Mouse (Mus musculus) heart, embryonic 14.5 days (tissue): ENCODE results near the gene Erp29. TPM values are rescaled to one million over a fixed set of nuclear protein-coding genes. Genes with fewer than 3 reads are reported as not detected.

Experiments used
- ATAC-seq: fragments of 200-750 bp; cut with Nextera tagmentation; 2 replicates; pipeline ENCODE4 v1.8.0; 2017; ENCODE audit warnings: low read depth, moderate TSS enrichment; ENCODE audit not compliant: insufficient number of reproducible peaks, insufficient read depth, low FRiP score
- H3K27ac ChIP-seq, 2 experiments: fragments of 200-500 bp in 1 of 2; fragments of 300-500 bp in 1 of 2; sonication (generic) in 1 of 2; replicated peaks in 1 of 2; 2 replicates each; pipeline ENCODE4 v1.5.1; 2012 to 2014; ENCODE audit warnings: low read depth in 2 of 2, low read length in 2 of 2, control low read depth in 1 of 2, mild to moderate bottlenecking in 1 of 2, mixed read lengths in 1 of 2; ENCODE audit not compliant: control insufficient read depth in 1 of 2, insufficient read depth in 1 of 2
- H3K27me3 ChIP-seq: fragments of 300-500 bp; sonication (generic); 2 replicates; pipeline ENCODE4 v1.6.1; 2014; ENCODE audit warnings: mild to moderate bottlenecking, low read length, control low read depth; ENCODE audit not compliant: control insufficient read depth, insufficient read depth
- H3K36me3 ChIP-seq: fragments of 300-500 bp; sonication (generic); 2 replicates; pipeline ENCODE4 v1.6.1; 2014; ENCODE audit warnings: mild to moderate bottlenecking, control low read depth, low read length, mixed read lengths; ENCODE audit not compliant: control insufficient read depth, insufficient read depth
- H3K4me1 ChIP-seq, 2 experiments: fragments of 200-500 bp in 1 of 2; fragments of 300-500 bp in 1 of 2; sonication (generic) in 1 of 2; 2 replicates each; pipeline ENCODE4 v1.6.1; 2012 to 2014; ENCODE audit warnings: low read length in 2 of 2, control low read depth in 1 of 2, mixed read lengths in 1 of 2; ENCODE audit not compliant: control insufficient read depth in 2 of 2, insufficient read depth in 2 of 2
- H3K4me2 ChIP-seq: fragments of 300-500 bp; sonication (generic); 2 replicates; pipeline ENCODE4 v1.6.1; 2014; ENCODE audit warnings: mild to moderate bottlenecking, low read length
- H3K4me3 ChIP-seq, 2 experiments: fragments of 200-500 bp in 1 of 2; fragments of 300-500 bp in 1 of 2; sonication (generic) in 1 of 2; 2 replicates each; pipeline ENCODE4 v1.5.1; 2012 to 2014; ENCODE audit warnings: low read length in 2 of 2, mild to moderate bottlenecking in 2 of 2, control low read depth in 1 of 2, low read depth in 1 of 2, moderate library complexity in 1 of 2; ENCODE audit not compliant: control insufficient read depth in 1 of 2, insufficient read depth in 1 of 2
- H3K9ac ChIP-seq: fragments of 300-500 bp; sonication (generic); 2 replicates; pipeline ENCODE4 v1.6.1; 2014; ENCODE audit warnings: mild to moderate bottlenecking, low read length
- H3K9me3 ChIP-seq: fragments of 300-500 bp; sonication (generic); 2 replicates; pipeline ENCODE4 v1.6.1; 2016; ENCODE audit warnings: low read length, control low read depth; ENCODE audit not compliant: control insufficient read depth
- WGBS: fragments of 180-500 bp; shearing (Covaris S2); extraction: QIAGEN DNeasy Blood & Tissue Kit; methylation state at CpG from one replicate; pipeline ENCODE4 v1.1.7; 2014; 5-methylcytosine and 5-hydroxymethylcytosine counted together
- polyA plus RNA-seq: library from polyadenylated mRNA; unstranded; fragments of >200 nt; fragmentation: Nextera tagmentation; extraction: Ambion mirVana; gene quantifications from 2 replicates; pipeline ENCODE4 v1.2.1, GENCODE M21; 2014

Gene Erp29
- polyA plus RNA-seq, 1 experiment from 2014 or later = 123 TPM

DNA sequence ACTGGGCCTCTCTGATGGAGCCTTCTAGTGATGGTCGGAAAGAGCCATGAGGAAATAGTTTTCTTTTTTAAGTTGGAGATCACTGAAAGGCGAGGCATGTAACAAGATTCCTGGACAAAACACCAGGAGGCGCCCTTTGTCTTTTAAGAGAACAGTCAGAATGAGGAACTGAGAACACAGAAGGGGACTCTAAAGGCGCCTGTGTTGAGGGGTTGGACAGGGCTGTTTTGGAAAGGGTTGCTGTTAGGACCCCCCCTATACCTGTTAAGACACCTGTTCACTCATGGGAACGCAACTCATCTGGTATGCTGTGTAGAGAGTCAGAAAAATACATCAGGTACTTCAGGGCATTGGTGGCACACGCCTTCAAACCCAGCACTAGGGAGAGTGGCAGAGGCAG is 2.3 kb downstream of the Erp29 start:
- WGBS = 72% methylated on average over 6 of the region's 6 CpGs
- ATAC-seq = no peak
- no peak overlapping the region for H3K27ac ChIP-seq
- H3K9me3 ChIP-seq = no peaks in the 10 kb centered on the region
- H3K4me2 ChIP-seq = no peak overlapping the region
- H3K9ac ChIP-seq = no peak overlapping the region
- H3K36me3 ChIP-seq = peaks cover 51% of the 10 kb centered on the region
- no peaks in the 10 kb centered on the region for H3K27me3 ChIP-seq
- no peak overlapping the region for H3K4me3 ChIP-seq
- H3K4me1 ChIP-seq = peaks cover 20 to 25% of the 10 kb centered on the region in 2 experiments

DNA sequence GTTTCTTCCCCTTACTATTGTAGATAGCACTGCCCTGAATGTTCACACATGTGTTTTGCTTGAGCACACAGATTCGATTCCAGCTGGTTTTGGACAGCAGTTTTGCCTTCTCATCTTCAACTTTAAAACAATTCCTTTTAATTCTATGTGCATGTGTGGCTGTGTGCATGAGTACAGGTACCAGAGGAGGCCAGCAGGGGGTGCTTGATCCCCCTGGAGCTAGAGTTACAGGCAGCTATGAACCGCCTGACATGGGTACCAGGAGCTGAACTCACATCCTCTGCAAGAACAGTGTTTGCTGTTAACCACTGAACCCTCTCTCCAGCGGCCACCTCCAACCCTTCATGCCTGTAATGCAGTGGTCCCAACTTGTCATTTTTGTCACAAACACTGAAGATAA is 3.9 kb downstream of the Erp29 start:
- H3K4me3 ChIP-seq = no peak overlapping the region
- no peak for ATAC-seq
- H3K9ac ChIP-seq = no peak overlapping the region
- no peak overlapping the region for H3K4me2 ChIP-seq
- WGBS = 97% methylated on average over 3 of the region's 3 CpGs
- peaks cover 5 to 11% of the 10 kb centered on the region in 2 experiments for H3K4me1 ChIP-seq
- no peaks in the 10 kb centered on the region for H3K9me3 ChIP-seq
- peaks cover 67% of the 10 kb centered on the region for H3K36me3 ChIP-seq
- H3K27me3 ChIP-seq = no peaks in the 10 kb centered on the region
- H3K27ac ChIP-seq = no peak overlapping the region

DNA sequence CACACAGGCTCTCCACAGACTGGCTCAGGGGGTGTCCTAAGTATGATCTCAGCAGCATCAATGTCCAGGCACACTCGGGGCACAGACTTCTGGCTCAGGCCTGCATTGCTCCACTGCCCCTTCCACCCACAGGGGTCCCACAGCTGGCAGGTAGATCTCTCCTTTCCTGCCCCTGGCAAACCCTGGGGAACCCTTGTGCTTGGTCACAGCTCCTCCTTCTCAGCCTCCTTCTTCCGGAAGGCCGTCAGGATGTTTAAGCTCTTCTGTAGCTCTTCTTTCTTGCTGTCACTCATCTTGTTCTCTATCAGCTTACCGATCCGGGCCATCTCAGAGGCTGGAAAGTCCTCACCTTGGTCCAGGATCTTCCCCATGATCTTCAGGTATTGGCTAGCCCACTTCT is 7.4 kb downstream of the Erp29 start:
- H3K4me2 ChIP-seq = no peak overlapping the region
- H3K27ac ChIP-seq = no peak overlapping the region
- no peaks in the 10 kb centered on the region for H3K27me3 ChIP-seq
- 77% methylated on average over 5 of the region's 5 CpGs for WGBS
- H3K4me3 ChIP-seq = no peak overlapping the region
- no peak for ATAC-seq
- H3K9ac ChIP-seq = no peak overlapping the region
- H3K9me3 ChIP-seq = no peaks in the 10 kb centered on the region
- H3K4me1 ChIP-seq = no peaks in the 10 kb centered on the region
- peaks cover 98% of the 10 kb centered on the region for H3K36me3 ChIP-seq

DNA sequence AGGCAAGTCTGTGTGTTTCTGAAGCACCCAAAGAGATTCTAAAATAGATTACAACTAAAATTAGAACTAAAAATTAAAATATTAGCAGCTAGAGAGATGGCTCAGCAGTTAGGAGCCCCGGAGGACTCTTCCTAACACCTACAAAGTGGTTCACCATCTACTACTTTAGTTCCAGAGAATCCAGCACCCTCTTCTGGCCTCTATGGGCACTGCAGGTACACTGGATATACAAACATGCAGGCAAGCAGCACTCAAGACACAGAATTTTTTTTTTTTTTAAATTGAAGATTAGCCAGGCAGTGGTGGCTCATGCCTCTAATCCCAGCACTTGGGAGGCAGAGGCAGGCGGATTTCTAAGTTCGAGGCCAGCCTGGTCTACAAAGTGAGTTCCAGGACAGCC is 8.8 kb downstream of the Erp29 start:
- ATAC-seq = no peak
- peaks cover 98% of the 10 kb centered on the region for H3K36me3 ChIP-seq
- no peak overlapping the region for H3K27ac ChIP-seq
- no peak overlapping the region for H3K4me3 ChIP-seq
- H3K4me1 ChIP-seq = no peaks in the 10 kb centered on the region
- no peak overlapping the region for H3K9ac ChIP-seq
- H3K4me2 ChIP-seq = no peak overlapping the region
- H3K27me3 ChIP-seq = no peaks in the 10 kb centered on the region
- 93% methylated on average over 3 of the region's 3 CpGs for WGBS
- H3K9me3 ChIP-seq = no peaks in the 10 kb centered on the region

DNA sequence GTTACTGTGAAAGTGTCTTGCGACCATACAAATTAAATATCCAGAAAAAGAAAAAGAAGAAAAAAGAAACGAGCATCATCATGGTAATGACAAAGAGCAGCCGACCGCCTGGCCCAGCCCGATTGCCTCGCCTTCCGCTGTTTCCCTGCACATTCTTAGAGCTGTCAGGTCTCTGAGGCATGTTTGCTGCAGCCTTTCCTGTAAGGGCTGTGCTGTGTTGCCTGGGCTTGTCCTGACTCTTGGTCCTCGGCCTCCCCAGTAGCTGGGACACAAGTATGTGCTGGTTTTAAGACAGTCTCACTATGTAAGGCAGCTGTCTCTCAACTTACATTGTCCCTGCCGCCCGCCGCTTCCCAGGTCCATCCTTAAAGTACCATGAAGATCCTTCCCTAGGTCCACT is 13.6 kb downstream of the Erp29 start:
- Histone ChIP-seq H3K36me3 (peaks cover 98% of the 10 kb centered on the region), H3K4me3 (no peak overlapping the region), H3K27ac (no peak overlapping the region), H3K27me3 (no peaks in the 10 kb centered on the region), H3K9me3 (no peaks in the 10 kb centered on the region), H3K4me2 (no peak overlapping the region), H3K4me1 (no peaks in the 10 kb centered on the region), H3K9ac (no peak overlapping the region)
- WGBS = 88% methylated on average over 11 of the region's 11 CpGs
- no peak for ATAC-seq

DNA sequence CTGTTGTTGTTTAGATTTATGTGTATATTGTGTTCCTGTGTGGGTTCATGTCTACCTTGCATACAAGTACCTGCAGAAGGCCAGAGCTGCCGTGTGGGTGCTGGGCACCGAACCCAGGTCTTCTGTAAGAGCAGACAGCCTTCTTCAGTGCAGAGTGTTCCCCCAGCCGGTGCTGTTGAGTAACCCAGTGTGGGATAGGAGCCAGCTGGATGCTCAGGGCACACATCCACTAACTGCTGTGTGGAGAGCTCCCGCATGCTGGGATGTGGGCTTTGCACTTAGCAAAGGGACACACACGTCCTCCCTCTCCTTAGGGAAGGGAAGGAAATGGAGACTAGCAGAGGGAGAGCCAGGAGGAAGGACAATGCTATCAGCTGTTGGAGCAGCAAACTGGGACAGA is 14.2 kb downstream of the Erp29 start:
- no peak overlapping the region for H3K4me2 ChIP-seq
- H3K9me3 ChIP-seq = no peaks in the 10 kb centered on the region
- H3K4me3 ChIP-seq = no peak overlapping the region
- no peak overlapping the region for H3K9ac ChIP-seq
- ATAC-seq = no peak
- no peak overlapping the region for H3K27ac ChIP-seq
- WGBS = 81% methylated on average over 5 of the region's 5 CpGs
- peaks cover 98% of the 10 kb centered on the region for H3K36me3 ChIP-seq
- H3K27me3 ChIP-seq = no peaks in the 10 kb centered on the region
- no peaks in the 10 kb centered on the region for H3K4me1 ChIP-seq

DNA sequence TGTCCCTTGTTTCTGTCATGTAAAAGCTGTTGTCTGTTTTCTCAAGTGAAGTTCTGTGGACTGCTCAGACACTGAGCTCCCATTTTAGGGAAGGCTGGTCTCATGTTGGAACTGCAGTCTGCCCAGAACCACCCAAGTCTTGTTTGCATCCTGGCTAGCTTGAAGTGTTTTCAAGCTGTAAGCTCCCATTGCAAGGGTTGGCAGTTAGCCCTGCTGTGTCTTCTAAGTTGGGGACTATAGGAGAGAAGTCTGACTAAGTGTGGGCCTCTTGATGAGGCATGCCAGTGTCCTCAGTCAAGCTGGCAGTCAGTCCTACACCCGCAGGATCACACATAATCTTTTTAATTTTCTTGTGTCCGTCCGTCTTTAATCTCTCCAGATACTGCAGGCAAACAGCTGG is 23.4 kb downstream of the Erp29 start:
- no peak for ATAC-seq
- Histone ChIP-seq H3K9ac (no peak overlapping the region), H3K4me2 (no peak overlapping the region), H3K36me3 (peaks cover 100% of the 10 kb centered on the region), H3K27me3 (no peaks in the 10 kb centered on the region), H3K27ac (no peak overlapping the region), H3K4me3 (no peak overlapping the region), H3K4me1 (no peaks in the 10 kb centered on the region), H3K9me3 (no peaks in the 10 kb centered on the region)
- WGBS = 87% methylated on average over 3 of the region's 3 CpGs

DNA sequence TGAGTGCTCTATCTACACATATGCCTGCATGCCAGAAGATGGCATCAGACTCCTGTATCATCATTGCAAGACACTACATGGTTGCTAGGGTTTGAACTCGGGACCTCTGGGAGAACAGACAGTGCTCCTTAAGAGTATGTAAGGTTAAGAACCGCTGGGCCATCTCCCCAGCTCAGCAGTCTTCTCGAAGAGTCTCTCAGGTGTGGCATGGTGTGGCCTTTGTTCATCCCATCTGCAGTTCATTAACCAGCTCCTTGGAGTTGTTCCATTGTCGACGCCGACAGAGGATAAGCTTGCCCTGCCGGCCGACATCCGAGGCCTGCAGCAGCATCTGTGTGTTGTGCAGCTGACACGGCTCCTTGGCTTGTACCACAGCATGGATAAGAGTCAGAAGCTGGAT is 29.0 kb downstream of the Erp29 start:
- Histone ChIP-seq H3K4me3 (no peak overlapping the region), H3K4me1 (no peaks in the 10 kb centered on the region; a peak in 1 of 4 replicates), H3K4me2 (no peak overlapping the region), H3K27me3 (no peaks in the 10 kb centered on the region), H3K9me3 (no peaks in the 10 kb centered on the region), H3K27ac (no peak overlapping the region), H3K9ac (no peak overlapping the region), H3K36me3 (peaks cover 97% of the 10 kb centered on the region)
- WGBS = 83% methylated on average over 10 of the region's 10 CpGs
- no peak for ATAC-seq
